Mouse (Mus musculus) yolk sac, embryonic 10.5 days (tissue): ENCODE data around the gene Selenoi.

Source experiments
- DNase-seq: peaks from one replicate; pipeline ENCODE4 v3.0.0-alpha.2; 2017; ENCODE audit warnings: low spot score

Selenoi gene

GRCm38 (mm10) chr5:30238533-30238932, 6.2 kb downstream of the Selenoi start:
- DNase-seq: no peak

- DNase-seq: no peak
Measured at GRCm38 (mm10) chr5:30240552-30240951, 8.2 kb downstream of the Selenoi start.

GRCm38 (mm10) chr5:30242410-30242809, 10.0 kb downstream of the Selenoi start:
- DNase-seq: no peak

GRCm38 (mm10) chr5:30243741-30244140, 11.4 kb downstream of the Selenoi start:
- DNase-seq: no peak

GRCm38 (mm10) chr5:30245861-30246416, 13.6 kb downstream of the Selenoi start:
- no peak for DNase-seq

- DNase-seq: no peak
Measured at GRCm38 (mm10) chr5:30247666-30248065, 15.3 kb downstream of the Selenoi start.

GRCm38 (mm10) chr5:30255567-30256354, 23.4 kb downstream of the Selenoi start:
- no peak for DNase-seq

GRCm38 (mm10) chr5:30258776-30259175, 26.4 kb downstream of the Selenoi start:
- DNase-seq: no peak

GRCm38 (mm10) chr5:30270571-30271190, 38.3 kb downstream of the Selenoi start:
- no peak for DNase-seq

GRCm38 (mm10) chr5:30271599-30272281, 39.4 kb downstream of the Selenoi start:
- no peak for DNase-seq

- no peak for DNase-seq
Measured at GRCm38 (mm10) chr5:30276361-30276760, 44.0 kb downstream of the Selenoi start.

- DNase-seq: no peak
Measured at GRCm38 (mm10) chr5:30278952-30279351, 46.6 kb downstream of the Selenoi start.

- no peak for DNase-seq
Measured at GRCm38 (mm10) chr5:30279446-30279845, 47.1 kb downstream of the Selenoi start.

GRCm38 (mm10) chr5:30280864-30281263, 48.5 kb downstream of the Selenoi start:
- DNase-seq: no peak

- no peak for DNase-seq
Measured at GRCm38 (mm10) chr5:30281291-30281732, 48.9 kb downstream of the Selenoi start, which contains the start of gene Drc1. Gene Drc1, plus strand, starts transcription at chr5:30281388.

- DNase-seq: peak; percentile 67
Measured at GRCm38 (mm10) chr5:30285944-30286799, 53.8 kb downstream of the Selenoi start.

- peak; percentile 59 for DNase-seq
Measured at GRCm38 (mm10) chr5:30287106-30287882, 54.9 kb downstream of the Selenoi start.
